Mouse (Mus musculus) C2C12 (cell line): ENCODE measurements at regions not wholly inside any gene's neighbourhood (a gene's known extent, or its start where the extent isn't known, plus 50 kb on each side); places are given as distances from the start of the nearest gene placed in this dataset.
A peak's percentile ranks its signal among the peaks of the same experiment; 100 is the strongest.

Experiments used
- H3K27me3 ChIP-seq: one replicate; pipeline ENCODE4 v1.6.1; 2011; ENCODE audit not compliant: control insufficient read depth, insufficient read depth, insufficient read length
- H3K36me3 ChIP-seq: one replicate; pipeline ENCODE4 v1.6.1; 2011; ENCODE audit not compliant: control insufficient read depth, insufficient read depth
- H3K4me3 ChIP-seq: one replicate; pipeline ENCODE4 v1.5.1; 2011; ENCODE audit warnings: mild to moderate bottlenecking, control low read depth; ENCODE audit not compliant: poor library complexity, insufficient read depth, severe bottlenecking
- H3K79me2 ChIP-seq: one replicate; pipeline ENCODE4 v1.6.1; 2011; ENCODE audit not compliant: control insufficient read depth, insufficient read depth
- H3K79me3 ChIP-seq: one replicate; pipeline ENCODE4 v1.6.1; 2011; ENCODE audit warnings: low read depth, control low read depth
- H3ac ChIP-seq: one replicate; pipeline ENCODE3; 2011; ENCODE audit warnings: low read depth; ENCODE audit not compliant: control insufficient read depth, insufficient read length
- CEBPB ChIP-seq: IDR thresholded peaks from one replicate; pipeline ENCODE4 v1.6.1; 2011; ENCODE audit warnings: low read depth, mild to moderate bottlenecking, control low read depth, moderate library complexity
- CTCF ChIP-seq: IDR thresholded peaks from one replicate; pipeline ENCODE4 v1.5.1; 2011; ENCODE audit not compliant: control insufficient read depth, insufficient read depth, insufficient read length
- FOSL1 ChIP-seq: IDR thresholded peaks from one replicate; pipeline ENCODE4 v1.8.0; 2011; ENCODE audit warnings: mild to moderate bottlenecking, low read length; ENCODE audit not compliant: poor library complexity, insufficient read depth, severe bottlenecking
- MAX ChIP-seq: IDR thresholded peaks from one replicate; pipeline ENCODE4 v1.6.1; 2011; ENCODE audit warnings: mild to moderate bottlenecking, control low read depth
- MYOD1 ChIP-seq: IDR thresholded peaks from one replicate; pipeline ENCODE4 v1.6.1; 2011; ENCODE audit warnings: low read depth; ENCODE audit not compliant: control insufficient read depth, insufficient read length
- MYOG ChIP-seq: IDR thresholded peaks from one replicate; pipeline ENCODE4 v1.6.1; 2011; ENCODE audit not compliant: control insufficient read depth, insufficient read length; ENCODE audit errors: extremely low read depth
- USF1 ChIP-seq: IDR thresholded peaks from one replicate; pipeline ENCODE4 v1.6.1; 2011; ENCODE audit warnings: low read depth, mild to moderate bottlenecking, control low read depth, moderate library complexity

DNA sequence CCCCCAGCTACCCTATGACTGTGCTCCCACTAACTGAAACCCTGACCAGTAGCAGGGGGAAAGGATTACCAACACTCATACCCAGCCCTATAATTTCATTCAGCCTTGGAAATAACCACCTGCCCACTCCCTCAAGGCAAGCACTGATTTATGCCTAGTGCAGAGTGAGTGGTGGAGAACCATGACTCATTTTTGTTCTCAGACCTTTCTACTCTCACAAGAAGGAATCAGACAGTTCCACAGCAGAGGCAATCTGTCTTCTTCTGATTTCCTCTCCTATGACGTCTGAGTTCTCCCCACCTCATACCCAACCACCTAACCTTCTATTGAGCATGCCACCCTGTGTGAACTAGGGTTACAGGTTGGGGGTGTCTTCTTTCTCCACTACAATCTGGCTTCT lies 153.6 kb downstream of the Gm9195 start:
- H3K79me2 ChIP-seq = no peaks in the 10 kb centered on the region
- H3K79me3 ChIP-seq = no peaks in the 10 kb centered on the region
- no peaks in the 10 kb centered on the region for H3K36me3 ChIP-seq
- H3K4me3 ChIP-seq = no peak overlapping the region
- TF ChIP-seq CTCF = no peak
- TF ChIP-seq MAX = no peak
- TF ChIP-seq MYOD1 = no peak
- TF ChIP-seq USF1 = no peak
- no peak for TF ChIP-seq MYOG
- H3ac ChIP-seq = no peak overlapping the region
- H3K27me3 ChIP-seq = peaks cover 4% of the 10 kb centered on the region

DNA sequence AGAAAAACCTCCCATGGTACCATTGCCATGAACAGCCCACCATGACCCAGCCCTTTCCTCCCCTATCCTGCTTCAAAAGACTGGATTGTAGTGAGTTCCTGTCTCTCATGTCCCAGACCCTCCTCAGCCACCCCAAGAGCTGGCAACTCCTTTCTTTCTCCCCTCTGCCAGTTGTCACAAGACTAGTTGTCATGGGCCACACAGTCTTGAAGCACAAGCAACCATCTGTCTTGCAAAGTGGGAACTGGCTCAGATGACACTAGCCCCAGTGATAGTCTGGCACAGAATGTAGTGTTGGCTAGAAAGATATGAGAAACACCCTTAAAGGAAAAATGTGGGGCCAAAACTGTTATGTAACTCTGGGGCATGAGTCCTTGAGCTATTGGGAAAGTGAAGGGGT lies 187.8 kb downstream of the Gm9195 start:
- no peak overlapping the region for H3K4me3 ChIP-seq
- H3K79me2 ChIP-seq = no peaks in the 10 kb centered on the region
- no peaks in the 10 kb centered on the region for H3K36me3 ChIP-seq
- no peaks in the 10 kb centered on the region for H3K27me3 ChIP-seq
- no peak for TF ChIP-seq CEBPB
- no peak for TF ChIP-seq MAX
- no peak for TF ChIP-seq MYOD1
- TF ChIP-seq FOSL1 = no peak
- TF ChIP-seq USF1 = no peak
- no peak for TF ChIP-seq CTCF
- no peak for TF ChIP-seq MYOG
- H3K79me3 ChIP-seq = no peaks in the 10 kb centered on the region
- H3ac ChIP-seq = no peak overlapping the region

DNA sequence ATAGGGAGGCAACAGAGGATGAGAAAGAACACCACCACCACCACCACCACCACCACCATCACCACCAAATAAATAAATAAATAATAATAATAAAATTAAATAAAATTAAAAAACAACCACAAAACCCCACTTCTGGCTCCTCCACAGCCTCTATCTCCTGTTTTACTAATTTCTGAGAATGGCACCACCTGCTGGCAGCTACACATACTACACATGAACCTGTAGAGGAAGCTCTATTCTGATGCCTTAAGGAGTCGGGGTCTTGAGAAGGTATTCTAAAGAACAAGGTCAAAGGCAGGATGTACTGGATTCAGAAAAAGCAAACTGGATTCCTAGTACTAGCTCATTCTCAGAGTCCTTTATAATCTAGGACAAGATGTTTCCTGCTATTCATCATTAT lies 191.6 kb downstream of the Gm9195 start:
- Histone ChIP-seq H3K27me3 (no peaks in the 10 kb centered on the region), H3K4me3 (no peak overlapping the region), H3K36me3 (no peaks in the 10 kb centered on the region), H3K79me3 (no peaks in the 10 kb centered on the region), H3K79me2 (no peaks in the 10 kb centered on the region), H3ac (no peak overlapping the region)
- TF ChIP-seq USF1 = no peak
- no peak for TF ChIP-seq MYOG
- no peak for TF ChIP-seq MAX
- no peak for TF ChIP-seq CEBPB

DNA sequence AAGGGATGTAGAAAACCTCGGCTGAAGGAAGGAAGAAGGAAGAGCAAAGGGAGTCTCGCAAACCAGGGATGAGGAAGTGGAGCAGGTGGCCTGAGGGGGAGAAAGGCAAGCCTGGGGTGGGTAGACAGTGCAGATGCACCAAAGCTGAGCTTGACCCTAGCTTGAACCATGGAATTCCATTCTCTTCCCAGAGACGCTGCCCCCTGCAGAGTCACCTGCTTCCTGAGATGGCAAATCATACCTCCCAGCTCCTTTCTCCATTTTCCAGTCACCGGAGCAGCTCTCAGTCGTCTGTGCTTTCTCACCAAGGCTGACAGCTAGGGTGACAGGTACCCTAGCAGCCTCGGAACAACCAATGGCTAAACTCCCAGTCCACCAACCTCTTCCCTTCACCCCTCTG lies 197.0 kb downstream of the Gm9195 start:
- Histone ChIP-seq H3ac (no peak overlapping the region), H3K79me2 (no peaks in the 10 kb centered on the region), H3K4me3 (no peak overlapping the region), H3K27me3 (no peaks in the 10 kb centered on the region), H3K79me3 (no peaks in the 10 kb centered on the region), H3K36me3 (no peaks in the 10 kb centered on the region)
- TF ChIP-seq FOSL1 = no peak
- TF ChIP-seq MYOD1 = no peak
- no peak for TF ChIP-seq MAX
- no peak for TF ChIP-seq USF1
- no peak for TF ChIP-seq CTCF
- no peak for TF ChIP-seq CEBPB
- no peak for TF ChIP-seq MYOG

DNA sequence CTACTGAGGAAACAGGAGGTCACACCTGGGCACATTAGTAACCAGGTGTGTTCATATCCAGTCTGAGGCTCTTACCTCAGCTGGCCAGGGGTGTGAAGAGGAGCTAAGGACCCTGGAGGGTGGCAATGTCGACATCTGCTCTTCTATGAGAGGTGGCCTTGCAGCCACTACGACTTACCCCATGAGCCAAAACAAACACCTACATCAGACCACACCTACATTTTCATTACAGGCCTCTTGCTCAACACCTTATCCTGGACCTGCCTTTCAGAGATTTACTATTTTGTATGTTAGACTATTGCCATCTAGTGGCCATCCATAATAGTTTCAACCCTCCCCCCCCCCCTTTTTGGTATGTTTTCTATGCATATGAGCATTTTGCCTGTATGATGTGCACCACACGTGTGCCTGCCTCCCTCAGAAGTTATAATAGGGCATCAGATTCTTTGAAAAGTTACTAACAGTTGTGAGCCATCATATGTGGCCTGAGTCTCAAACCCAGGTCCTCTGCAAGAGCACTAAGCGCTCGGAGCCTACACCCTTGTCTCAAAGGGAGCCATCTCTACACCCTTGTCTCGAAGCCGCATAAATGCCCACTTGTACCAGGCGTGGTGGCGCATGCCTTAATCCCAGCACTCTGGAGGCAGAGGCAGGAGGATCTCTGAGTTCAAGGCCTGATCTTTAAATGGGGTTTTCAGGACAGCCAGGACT lies 197.8 kb downstream of the Gm9195 start:
- Histone ChIP-seq H3K79me3 (no peaks in the 10 kb centered on the region), H3K27me3 (no peaks in the 10 kb centered on the region), H3K36me3 (no peaks in the 10 kb centered on the region), H3K4me3 (no peak overlapping the region), H3K79me2 (no peaks in the 10 kb centered on the region), H3ac (no peak overlapping the region)
- TF ChIP-seq CEBPB (peak; percentile 62), FOSL1 (no peak), MAX (no peak)

DNA sequence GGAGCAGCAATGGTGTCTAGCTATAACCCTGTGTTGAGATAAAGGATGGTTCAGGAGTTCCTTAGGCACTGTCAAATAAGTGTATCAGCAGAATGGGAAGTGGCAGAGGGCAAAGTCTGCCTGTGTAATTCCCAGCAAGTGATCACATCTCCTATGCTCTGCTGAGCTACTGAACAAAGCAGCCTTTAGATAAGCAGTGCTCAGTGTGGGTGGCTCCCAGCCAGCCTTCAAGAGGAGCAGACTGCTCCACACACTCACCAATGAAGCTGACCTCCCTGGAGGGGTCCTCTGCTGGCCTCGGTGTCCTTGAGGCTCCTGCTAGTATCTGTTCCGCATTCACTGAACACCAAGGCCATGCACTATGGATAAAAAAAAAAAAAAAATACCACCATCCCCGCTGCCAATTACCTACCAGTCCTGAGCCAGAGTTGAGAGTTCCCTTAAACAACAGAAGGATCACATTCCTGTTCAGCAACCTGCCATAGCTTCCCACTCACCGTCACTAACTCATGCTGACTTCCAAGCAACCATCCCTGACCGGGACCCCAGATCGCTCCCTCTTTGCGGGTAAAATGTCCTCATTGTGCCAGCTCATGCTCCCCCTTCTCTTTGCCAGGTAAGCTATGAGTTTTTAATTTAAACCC lies 198.9 kb downstream of the Gm9195 start:
- no peaks in the 10 kb centered on the region for H3K27me3 ChIP-seq
- no peak overlapping the region for H3K4me3 ChIP-seq
- H3K79me3 ChIP-seq = no peaks in the 10 kb centered on the region
- H3ac ChIP-seq = no peak overlapping the region
- no peak for TF ChIP-seq MAX
- TF ChIP-seq USF1 = no peak
- no peak for TF ChIP-seq MYOD1
- no peak for TF ChIP-seq CEBPB
- H3K79me2 ChIP-seq = no peaks in the 10 kb centered on the region
- no peaks in the 10 kb centered on the region for H3K36me3 ChIP-seq
